33 mouse cellular contexts compared by ENCODE assay signal in the genomic region with DNA sequence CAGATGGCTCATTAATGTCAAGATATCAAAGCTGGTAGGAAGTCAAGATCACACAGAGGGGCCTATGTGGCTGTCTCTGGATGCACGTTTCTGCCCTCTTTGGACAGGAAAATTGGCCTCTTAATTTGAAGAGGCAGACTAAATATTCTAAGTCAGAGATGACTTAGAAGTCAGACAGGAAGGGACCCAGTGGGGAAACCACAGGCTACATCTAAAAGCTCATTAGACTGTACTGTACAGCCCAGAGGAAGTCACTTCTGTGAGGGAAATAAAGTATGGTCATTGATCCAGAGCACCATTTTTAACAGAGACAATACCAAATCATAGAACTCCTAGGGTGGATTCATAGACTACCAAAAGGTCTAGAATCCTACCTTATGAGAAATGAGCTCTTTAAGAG.
"Had no signal": no experiment of that assay in that cellular context is flagged by ENCODE, and none has a peak within 500 bp of the region (broad histone marks: within the 10 kb centered on the region; RNA-seq: fewer than 3 reads in every experiment).

No protein-coding gene starts in this region.

- H3K4me1 ChIP-seq: limb, embryonic 13.5 days; limb, embryonic 15.5 days; liver, embryonic 12.5 days; liver, embryonic 13.5 days; liver, embryonic 15.5 days; midbrain, embryonic 12.5 days; midbrain, embryonic 13.5 days; midbrain, embryonic 15.5 days; neural tube, embryonic 12.5 days; neural tube, embryonic 13.5 days had no signal

- H3K4me2 ChIP-seq: limb, embryonic 12.5 days; limb, embryonic 13.5 days; limb, embryonic 15.5 days; liver, embryonic 11.5 days; liver, embryonic 12.5 days; liver, embryonic 13.5 days; liver, embryonic 15.5 days; lung, embryonic 14.5 days; lung, embryonic 15.5 days; midbrain, embryonic 11.5 days; midbrain, embryonic 12.5 days; midbrain, embryonic 13.5 days; midbrain, embryonic 15.5 days; neural tube, embryonic 12.5 days; neural tube, embryonic 13.5 days had no signal

- DNase-seq: left cerebral cortex, postnatal 4 days; liver; liver, embryonic 13.5 days; liver, postnatal 0 days; lung, adult 18-20 months; lung, adult 2 months; lung, embryonic 14.5 days; lung, postnatal 10 days; lung, postnatal 14 days; lung, postnatal 36 days; lung, postnatal 4 days; midbrain, embryonic 14.5 days had no signal

- H3K9me3 ChIP-seq: limb, embryonic 10.5 days; limb, embryonic 13.5 days; limb, embryonic 15.5 days; liver, embryonic 13.5 days; liver, embryonic 15.5 days; lung, embryonic 15.5 days; midbrain, embryonic 10.5 days; midbrain, embryonic 13.5 days; midbrain, embryonic 15.5 days; neural tube, embryonic 12.5 days; neural tube, embryonic 13.5 days had no signal

- H3K27me3 ChIP-seq: limb, embryonic 12.5 days; limb, embryonic 13.5 days; limb, embryonic 15.5 days; liver, embryonic 12.5 days; liver, embryonic 13.5 days; liver, embryonic 15.5 days; lung, embryonic 15.5 days; megakaryocyte, embryonic 14.5 days; midbrain, embryonic 12.5 days; midbrain, embryonic 13.5 days; midbrain, embryonic 15.5 days; neural tube, embryonic 12.5 days; neural tube, embryonic 13.5 days had no signal

- ATAC-seq: liver, embryonic 12.5 days; liver, postnatal 0 days; lung, postnatal 0 days; midbrain, embryonic 13.5 days; midbrain, embryonic 15.5 days; midbrain, embryonic 16.5 days had no signal

- H3K9ac ChIP-seq: limb, embryonic 12.5 days; limb, embryonic 13.5 days; limb, embryonic 15.5 days; liver, embryonic 12.5 days; liver, embryonic 13.5 days; liver, embryonic 14.5 days; liver, embryonic 15.5 days; liver, postnatal 0 days; lung, embryonic 14.5 days; lung, embryonic 15.5 days; midbrain, embryonic 12.5 days; midbrain, embryonic 13.5 days; midbrain, embryonic 15.5 days; neural tube, embryonic 12.5 days; neural tube, embryonic 13.5 days had no signal

- H3K4me3 ChIP-seq: limb, embryonic 10.5 days; limb, embryonic 12.5 days; limb, embryonic 13.5 days; limb, embryonic 15.5 days; liver, embryonic 12.5 days; liver, embryonic 13.5 days; liver, embryonic 15.5 days; lung, embryonic 15.5 days; midbrain, embryonic 10.5 days; midbrain, embryonic 12.5 days; midbrain, embryonic 13.5 days; midbrain, embryonic 15.5 days; myocyte; neural tube, embryonic 12.5 days; neural tube, embryonic 13.5 days had no signal

- H3K27ac ChIP-seq: limb, embryonic 10.5 days; limb, embryonic 12.5 days; limb, embryonic 13.5 days; limb, embryonic 15.5 days; liver, embryonic 12.5 days; liver, embryonic 13.5 days; liver, embryonic 14.5 days; liver, embryonic 15.5 days; lung, embryonic 15.5 days; macrophage; midbrain, embryonic 10.5 days; midbrain, embryonic 12.5 days; midbrain, embryonic 13.5 days; midbrain, embryonic 15.5 days; neural tube, embryonic 12.5 days; neural tube, embryonic 13.5 days had no signal

- H3K36me3 ChIP-seq: limb, embryonic 10.5 days; limb, embryonic 12.5 days; limb, embryonic 15.5 days; liver, embryonic 12.5 days; liver, embryonic 13.5 days; liver, embryonic 15.5 days had no signal
